Mouse (Mus musculus): ENCODE measurements around the gene Rnf185. TPM values are rescaled to one million over a fixed set of nuclear protein-coding genes. Genes with fewer than 3 reads are reported as not detected.

Gene Rnf185
- polyA plus RNA-seq, 1 experiment from 2014 or later = 48.1 TPM

- peak; percentile 36; the same call in 1 of the 2 replicates for ATAC-seq (replicated peaks; ENCODE audit: insufficient number of reproducible peaks, low FRiP score, low TSS enrichment, low read depth)
- 10% methylated on average over 7 of the region's 7 CpGs for WGBS
Measured at GRCm38 (mm10) chr11:3374293-3374645, 77.9 kb downstream of the Rnf185 start.

DNA sequence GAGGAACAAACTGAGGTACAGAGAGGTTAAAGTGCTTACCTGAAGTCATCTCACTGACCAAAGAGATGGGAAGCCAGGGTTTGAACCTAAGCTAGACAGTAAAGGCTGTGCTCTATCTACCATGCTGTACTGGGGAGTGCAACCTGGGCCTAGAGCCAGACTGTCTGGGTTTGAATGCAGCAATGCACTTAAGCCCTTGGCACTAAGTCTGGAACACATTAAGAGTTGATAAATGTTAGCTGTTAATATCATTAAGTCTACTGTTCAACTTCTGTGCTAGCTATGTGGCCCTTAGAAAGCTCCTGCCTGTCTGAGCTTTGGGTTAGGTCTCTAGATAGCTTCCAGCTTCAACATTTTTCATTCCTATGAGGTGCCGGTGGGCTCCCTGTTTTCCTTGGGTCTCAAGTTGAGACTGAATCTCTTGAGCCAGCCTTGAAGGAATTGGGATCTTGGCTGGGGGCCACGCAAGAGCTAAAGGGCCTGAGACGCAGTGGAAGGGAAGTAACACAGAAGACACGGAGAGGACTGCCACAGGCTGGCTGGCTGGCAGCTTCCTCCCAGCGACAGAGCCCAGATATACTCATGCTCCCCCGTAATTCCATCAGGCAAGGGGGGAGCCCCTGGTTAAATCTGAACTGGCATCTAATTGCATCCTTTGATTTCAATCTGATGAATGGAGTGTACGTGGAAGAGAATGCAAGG is 78.4 kb downstream of the Rnf185 start:
- Histone ChIP-seq H3K36me3 (replicated peaks; ENCODE audit: control insufficient read depth, insufficient read depth, low read depth, low read length) (no peaks in the 10 kb centered on the region; the same call in 1 of the 2 replicates), H3K27me3 (ENCODE audit: control insufficient read depth, insufficient read depth, low read length) (no peaks in the 10 kb centered on the region), H3K4me2 (ENCODE audit: low read depth, low read length) (peak overlapping the region; percentile 10; the same call in 1 of the 2 replicates), H3K9ac (replicated peaks; ENCODE audit: low read length) (peak overlapping the region; percentile 41), H3K27ac (replicated peaks; ENCODE audit: low read depth, low read length) (peak overlapping the region; percentile 4), H3K9me3 (replicated peaks; ENCODE audit: control insufficient read depth, low read length) (no peaks in the 10 kb centered on the region), H3K4me1 (ENCODE audit: control insufficient read depth, insufficient read depth, low read length) (peaks cover 4% of the 10 kb centered on the region), H3K4me3 (ENCODE audit: low read depth, low read length) (no peak overlapping the region)
- whole genome bisulfite sequencing = 32% methylated on average over 7 of the region's 7 CpGs
- DNase-seq (ENCODE audit: low spot score) = no peak
- no peak for ATAC-seq (replicated peaks; ENCODE audit: insufficient number of reproducible peaks, low FRiP score, low TSS enrichment, low read depth)

More at GRCm38 (mm10) chr11:3374293-3374645, 77.9 kb downstream of the Rnf185 start:
- Histone ChIP-seq H3K27ac (replicated peaks; ENCODE audit: low read depth, low read length) (peak overlapping the region; percentile 4), H3K4me2 (ENCODE audit: low read depth, low read length) (peak overlapping the region; percentile 10; the same call in 1 of the 2 replicates), H3K9me3 (replicated peaks; ENCODE audit: control insufficient read depth, low read length) (no peaks in the 10 kb centered on the region), H3K27me3 (ENCODE audit: control insufficient read depth, insufficient read depth, low read length) (no peaks in the 10 kb centered on the region), H3K9ac (replicated peaks; ENCODE audit: low read length) (peak overlapping the region; percentile 41), H3K36me3 (replicated peaks; ENCODE audit: control insufficient read depth, insufficient read depth, low read depth, low read length) (no peaks in the 10 kb centered on the region), H3K4me1 (ENCODE audit: control insufficient read depth, insufficient read depth, low read length) (peaks cover 4% of the 10 kb centered on the region), H3K4me3 (ENCODE audit: low read depth, low read length) (no peak overlapping the region)
- peak; percentile 70 for DNase-seq (ENCODE audit: low spot score)

DNA sequence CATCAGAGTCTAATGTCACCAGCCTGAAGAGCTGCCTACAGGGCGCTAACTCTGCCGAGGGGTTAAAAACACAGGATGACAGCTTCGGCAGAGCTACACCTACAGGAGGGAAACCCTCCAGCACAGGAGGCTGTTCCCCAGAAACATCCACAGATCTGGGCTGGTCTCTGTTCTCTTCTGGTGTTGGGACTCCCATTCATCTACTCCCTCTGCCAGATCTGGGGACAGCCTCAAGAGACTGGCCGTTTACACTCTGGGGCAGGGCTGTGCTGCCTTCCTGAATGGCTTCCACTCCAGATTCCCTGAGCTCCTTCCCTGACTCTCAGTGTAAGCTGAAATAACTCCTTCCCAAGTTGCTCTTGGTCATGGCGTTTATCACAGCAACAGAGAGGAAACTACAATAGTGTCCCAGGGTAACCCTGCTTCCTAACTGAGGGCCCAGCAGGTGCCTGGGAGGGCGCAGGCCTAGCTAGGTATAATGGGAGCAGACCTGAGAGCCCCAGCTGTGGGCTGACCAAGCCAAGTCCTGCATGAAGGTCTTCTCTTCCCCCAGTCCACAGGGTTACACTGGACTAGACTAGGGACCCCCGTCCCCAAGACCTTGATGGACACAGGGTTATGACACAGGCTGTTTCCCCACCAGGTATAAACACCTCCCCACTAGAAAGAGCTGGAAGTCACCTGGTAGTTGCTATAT is 80.4 kb downstream of the Rnf185 start:
- Histone ChIP-seq H3K36me3 (replicated peaks; ENCODE audit: control insufficient read depth, insufficient read depth, low read depth, low read length) (no peaks in the 10 kb centered on the region; the same call in 1 of the 2 replicates), H3K27ac (replicated peaks; ENCODE audit: low read depth, low read length) (peak overlapping the region; percentile 16; the same call in 1 of the 2 replicates), H3K4me2 (ENCODE audit: low read depth, low read length) (peak overlapping the region; percentile 90), H3K9me3 (replicated peaks; ENCODE audit: control insufficient read depth, low read length) (no peaks in the 10 kb centered on the region), H3K9ac (replicated peaks; ENCODE audit: low read length) (peak overlapping the region; percentile 62), H3K4me3 (ENCODE audit: low read depth, low read length) (peak overlapping the region; percentile 54), H3K4me1 (ENCODE audit: control insufficient read depth, insufficient read depth, low read length) (peaks cover 4% of the 10 kb centered on the region), H3K27me3 (ENCODE audit: control insufficient read depth, insufficient read depth, low read length) (no peaks in the 10 kb centered on the region)
- no peak; the same call in 1 of the 2 replicates for ATAC-seq (replicated peaks; ENCODE audit: insufficient number of reproducible peaks, low FRiP score, low TSS enrichment, low read depth)
- DNase-seq (ENCODE audit: low spot score) = no peak
- 21% methylated on average over 7 of the region's 7 CpGs for WGBS

- H3K4me3 ChIP-seq (ENCODE audit: low read depth, low read length) = peak overlapping the region; percentile 54
- H3K9me3 ChIP-seq (replicated peaks; ENCODE audit: control insufficient read depth, low read length) = no peaks in the 10 kb centered on the region
- DNase-seq (ENCODE audit: low spot score) (peak; percentile 89), ATAC-seq (replicated peaks; ENCODE audit: insufficient number of reproducible peaks, low FRiP score, low TSS enrichment, low read depth) (peak; percentile 91)
- WGBS = 1% methylated on average over 27 of the region's 27 CpGs
- peak overlapping the region; percentile 68 for H3K9ac ChIP-seq (replicated peaks; ENCODE audit: low read length)
- H3K4me1 ChIP-seq (ENCODE audit: control insufficient read depth, insufficient read depth, low read length) = peaks cover 4% of the 10 kb centered on the region
- peak overlapping the region; percentile 59 for H3K27ac ChIP-seq (replicated peaks; ENCODE audit: low read depth, low read length)
- H3K27me3 ChIP-seq (ENCODE audit: control insufficient read depth, insufficient read depth, low read length) = no peaks in the 10 kb centered on the region
- H3K4me2 ChIP-seq (ENCODE audit: low read depth, low read length) = peak overlapping the region; percentile 90
- H3K36me3 ChIP-seq (replicated peaks; ENCODE audit: control insufficient read depth, insufficient read depth, low read depth, low read length) = no peaks in the 10 kb centered on the region; the same call in 1 of the 2 replicates
Measured at GRCm38 (mm10) chr11:3370928-3371598, 81.1 kb downstream of the Rnf185 start.

- DNase-seq (ENCODE audit: low spot score) = no peak
- Histone ChIP-seq H3K4me3 (ENCODE audit: low read depth, low read length) (peak overlapping the region; percentile 54), H3K36me3 (replicated peaks; ENCODE audit: control insufficient read depth, insufficient read depth, low read depth, low read length) (no peaks in the 10 kb centered on the region; the same call in 1 of the 2 replicates), H3K4me2 (ENCODE audit: low read depth, low read length) (peak overlapping the region; percentile 90; the same call in 1 of the 2 replicates), H3K9ac (replicated peaks; ENCODE audit: low read length) (peak overlapping the region; percentile 68), H3K27me3 (ENCODE audit: control insufficient read depth, insufficient read depth, low read length) (no peaks in the 10 kb centered on the region), H3K9me3 (replicated peaks; ENCODE audit: control insufficient read depth, low read length) (no peaks in the 10 kb centered on the region), H3K27ac (replicated peaks; ENCODE audit: low read depth, low read length) (no peak overlapping the region), H3K4me1 (ENCODE audit: control insufficient read depth, insufficient read depth, low read length) (peaks cover 4% of the 10 kb centered on the region)
- WGBS = 62% methylated on average over 2 of the region's 2 CpGs
- no peak for ATAC-seq (replicated peaks; ENCODE audit: insufficient number of reproducible peaks, low FRiP score, low TSS enrichment, low read depth)
Measured at GRCm38 (mm10) chr11:3370162-3370561, 82.0 kb downstream of the Rnf185 start.

DNA sequence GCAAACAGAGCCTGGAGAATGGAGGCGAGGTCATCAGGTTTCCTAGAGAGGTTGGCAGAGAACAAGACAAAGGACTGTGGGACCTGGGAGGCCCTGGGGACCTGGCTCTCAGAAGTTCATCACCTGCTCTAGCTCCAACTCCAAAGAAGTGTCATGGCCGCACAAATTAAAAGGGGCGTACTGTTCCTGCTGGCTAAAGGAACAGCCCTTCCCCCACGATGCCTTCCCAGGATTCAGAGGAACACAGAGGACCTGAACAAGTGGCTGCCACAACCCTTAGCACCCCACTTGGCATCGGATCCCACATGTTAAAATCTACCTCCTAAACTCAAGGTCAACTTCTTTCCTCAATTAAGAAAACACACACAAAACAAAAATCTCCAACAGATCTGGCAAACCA is 82.7 kb downstream of the Rnf185 start:
- Histone ChIP-seq H3K36me3 (replicated peaks; ENCODE audit: control insufficient read depth, insufficient read depth, low read depth, low read length) (no peaks in the 10 kb centered on the region; the same call in 1 of the 2 replicates), H3K9ac (replicated peaks; ENCODE audit: low read length) (no peak overlapping the region)
- ATAC-seq (replicated peaks; ENCODE audit: insufficient number of reproducible peaks, low FRiP score, low TSS enrichment, low read depth) = no peak

DNA sequence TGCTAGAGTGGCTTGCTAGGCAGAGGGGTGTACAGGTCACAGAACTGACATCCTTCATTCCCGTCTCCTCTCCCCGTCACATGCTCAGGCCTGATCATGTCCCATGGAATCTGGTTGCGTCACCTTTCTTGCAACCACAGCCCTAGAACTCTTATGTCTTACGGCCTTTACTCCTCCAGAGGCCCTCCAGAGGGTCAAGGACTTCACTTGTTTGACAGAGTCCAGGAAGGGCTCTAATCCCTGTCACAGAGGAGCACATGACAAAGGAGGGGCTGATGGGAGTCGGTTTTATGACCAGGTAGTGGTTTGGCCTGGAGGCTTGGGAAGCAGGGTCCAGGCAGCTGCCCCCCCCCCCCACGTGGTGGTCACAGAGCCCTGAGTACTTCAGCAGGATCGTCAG is 83.2 kb downstream of the Rnf185 start:
- Histone ChIP-seq H3K4me2 (ENCODE audit: low read depth, low read length) (no peak overlapping the region), H3K27me3 (ENCODE audit: control insufficient read depth, insufficient read depth, low read length) (no peaks in the 10 kb centered on the region), H3K4me1 (ENCODE audit: control insufficient read depth, insufficient read depth, low read length) (peaks cover 4% of the 10 kb centered on the region), H3K36me3 (replicated peaks; ENCODE audit: control insufficient read depth, insufficient read depth, low read depth, low read length) (no peaks in the 10 kb centered on the region; the same call in 1 of the 2 replicates), H3K9me3 (replicated peaks; ENCODE audit: control insufficient read depth, low read length) (no peaks in the 10 kb centered on the region), H3K4me3 (ENCODE audit: low read depth, low read length) (no peak overlapping the region), H3K27ac (replicated peaks; ENCODE audit: low read depth, low read length) (no peak overlapping the region), H3K9ac (replicated peaks; ENCODE audit: low read length) (no peak overlapping the region)
- WGBS = 63% methylated on average over 7 of the region's 7 CpGs
- ATAC-seq (replicated peaks; ENCODE audit: insufficient number of reproducible peaks, low FRiP score, low TSS enrichment, low read depth) (no peak), DNase-seq (ENCODE audit: low spot score) (no peak)

More for the DNA sequence above, 82.7 kb downstream of the Rnf185 start:
- Histone ChIP-seq H3K4me1 (ENCODE audit: control insufficient read depth, insufficient read depth, low read length) (peaks cover 4% of the 10 kb centered on the region), H3K4me2 (ENCODE audit: low read depth, low read length) (0 out of 2 replicates have a peak overlapping the region, but pooled peaks have one; percentile 7), H3K9me3 (replicated peaks; ENCODE audit: control insufficient read depth, low read length) (no peaks in the 10 kb centered on the region), H3K4me3 (ENCODE audit: low read depth, low read length) (no peak overlapping the region), H3K27me3 (ENCODE audit: control insufficient read depth, insufficient read depth, low read length) (no peaks in the 10 kb centered on the region), H3K27ac (replicated peaks; ENCODE audit: low read depth, low read length) (no peak overlapping the region)
- DNase-seq (ENCODE audit: low spot score) = no peak
- 69% methylated on average over 5 of the region's 5 CpGs for WGBS
